Mouse (Mus musculus) cortical plate, adult 2 months (tissue): ENCODE measurements at regions not wholly inside any gene's neighbourhood (a gene's known extent, or its start where the extent isn't known, plus 50 kb on each side); places are given as distances from the start of the nearest gene placed in this dataset.
A peak's percentile ranks its signal among the peaks of the same experiment; 100 is the strongest.

Source experiments
- H3K27ac ChIP-seq: fragments of 200-500 bp; 2 replicates; pipeline ENCODE4 v1.5.1; 2012; ENCODE audit warnings: low read length, control low read depth, inconsistent platforms; ENCODE audit not compliant: insufficient read depth
- H3K4me1 ChIP-seq: fragments of 200-500 bp; 2 replicates; pipeline ENCODE4 v1.6.1; 2011; ENCODE audit warnings: low read length; ENCODE audit not compliant: control insufficient read depth, insufficient read depth
- H3K4me3 ChIP-seq: fragments of 200-500 bp; 2 replicates; pipeline ENCODE4 v1.5.1; 2011; ENCODE audit warnings: mild to moderate bottlenecking, low read length, control low read depth; ENCODE audit not compliant: insufficient read depth
- CTCF ChIP-seq: fragments of 200-500 bp; IDR thresholded peaks from 2 replicates; pipeline ENCODE4 v1.5.1; 2011; ENCODE audit warnings: mild to moderate bottlenecking, control low read depth, low read length; ENCODE audit not compliant: insufficient read depth; ENCODE audit errors: extremely low read depth
- POLR2A ChIP-seq: fragments of 200-500 bp; IDR thresholded peaks from 2 replicates; pipeline ENCODE4 v1.6.1; 2011; ENCODE audit warnings: mild to moderate bottlenecking, low read length, control low read depth; ENCODE audit not compliant: insufficient read depth; ENCODE audit errors: extremely low read depth

DNA sequence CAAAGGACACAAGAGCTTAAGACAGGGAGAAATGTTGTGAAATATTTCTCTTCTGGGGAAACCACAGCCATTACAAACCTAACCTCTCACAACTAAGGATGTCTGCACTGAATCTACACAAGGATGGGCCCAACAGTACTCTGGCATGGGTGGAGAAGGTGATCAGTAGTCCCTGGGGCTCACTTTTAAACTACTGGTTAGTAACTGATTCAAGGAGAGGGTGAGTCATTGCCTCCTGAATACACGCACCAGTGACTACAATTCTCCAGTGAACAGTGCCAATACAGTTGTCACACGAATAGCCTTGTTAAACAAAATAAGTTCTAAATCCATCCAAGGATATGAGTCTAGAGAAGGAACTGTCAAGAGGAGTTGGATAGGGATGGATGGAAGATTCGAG is 232.6 kb upstream of the Gm21830 start:
- Histone ChIP-seq H3K4me1 (no peaks in the 10 kb centered on the region), H3K4me3 (no peak overlapping the region), H3K27ac (no peak overlapping the region)
- TF ChIP-seq POLR2A, result no peak
- no peak for TF ChIP-seq CTCF

GRCm38 (mm10) chr2:67221061-67221802 is 192.3 kb upstream of the Gm21830 start:
- no peaks in the 10 kb centered on the region for H3K4me1 ChIP-seq
- no peak for TF ChIP-seq CTCF
- TF ChIP-seq POLR2A, result no peak
- no peak overlapping the region for H3K27ac ChIP-seq
- no peak overlapping the region for H3K4me3 ChIP-seq

DNA sequence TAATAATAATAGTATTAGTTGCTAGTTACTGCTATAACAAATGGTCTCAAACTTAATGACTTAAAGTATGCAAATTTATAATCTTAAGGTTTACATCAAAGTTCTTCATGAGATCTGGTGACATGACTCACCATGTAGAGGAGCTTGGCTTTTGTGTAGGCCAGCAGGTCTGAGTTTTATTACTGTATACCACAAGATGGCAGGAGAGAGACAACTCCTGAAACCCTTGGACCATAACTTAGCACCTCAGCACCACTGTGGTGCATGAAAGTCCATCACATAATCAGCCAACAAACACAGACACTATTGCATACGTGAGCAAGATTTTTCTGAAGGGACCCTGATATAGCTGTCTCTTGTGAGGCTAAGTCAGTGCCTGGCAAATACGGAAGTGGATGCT is 187.2 kb upstream of the Gm21830 start:
- Histone ChIP-seq H3K27ac (no peak overlapping the region), H3K4me1 (no peaks in the 10 kb centered on the region), H3K4me3 (no peak overlapping the region)
- peak; percentile 47 for TF ChIP-seq CTCF
- TF ChIP-seq POLR2A, result no peak

DNA sequence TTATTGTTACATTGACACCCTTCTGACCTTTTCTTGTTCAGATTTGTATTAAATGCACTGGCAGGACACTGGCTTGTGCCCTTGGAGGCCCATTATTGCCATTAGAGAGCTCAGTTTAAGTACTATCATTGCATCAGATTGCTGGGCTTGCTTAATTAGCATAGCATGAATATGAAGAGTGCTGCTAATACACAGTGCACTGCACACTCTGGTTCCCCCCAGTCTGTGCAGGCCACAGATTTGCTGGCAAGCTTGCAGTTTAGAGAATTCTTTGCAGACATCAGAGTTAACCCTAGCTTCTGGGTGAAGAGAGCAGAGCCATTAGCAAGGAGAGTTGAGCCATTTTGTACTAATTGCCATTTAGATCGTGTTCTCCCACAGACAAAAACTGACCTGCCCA is 156.1 kb upstream of the Gm21830 start:
- Histone ChIP-seq H3K4me1 (no peaks in the 10 kb centered on the region), H3K27ac (no peak overlapping the region), H3K4me3 (no peak overlapping the region)
- TF ChIP-seq CTCF (no peak), POLR2A (no peak)
